Mouse (Mus musculus) cerebellum, adult 2 months (tissue): ENCODE results near the gene Obp2b.

Experiments
- CTCF ChIP-seq: fragments of 200-500 bp; IDR thresholded peaks from 2 replicates; pipeline ENCODE4 v1.5.1; 2011; ENCODE audit warnings: low read depth, mild to moderate bottlenecking, control low read depth, low read length, moderate library complexity, borderline replicate concordance; ENCODE audit not compliant: insufficient read depth
- POLR2A ChIP-seq: fragments of 200-500 bp; IDR thresholded peaks from 2 replicates; pipeline ENCODE4 v1.6.1; 2011; ENCODE audit warnings: low read length, control low read depth, borderline replicate concordance; ENCODE audit not compliant: insufficient read depth

GRCm38 (mm10) chr2:25703706-25704105 is 33.1 kb upstream of the Obp2b start:
- TF ChIP-seq CTCF = no peak
- no peak for TF ChIP-seq POLR2A
